Mouse (Mus musculus) heart, embryonic 11.5 days (tissue): Measurements from ENCODE around the gene Ehmt2. TPM values are rescaled to one million over a fixed set of nuclear protein-coding genes. Genes with fewer than 3 reads are reported as not detected.

Experiments
- microRNA-seq: library from miRNA; unstranded; fragments of <30 nt; microRNA quantifications from one replicate; pipeline ENCODE4, GENCODE M21; 2016; ENCODE audit warnings: borderline number of aligned reads
- polyA plus RNA-seq: library from polyadenylated mRNA; unstranded; fragments of >200 nt; fragmentation: Nextera tagmentation; extraction: Ambion mirVana; gene quantifications from 2 replicates; pipeline ENCODE4 v1.2.1, GENCODE M21; 2014

The Ehmt2 gene
- polyA plus RNA-seq, 1 experiment from 2014 or later = 42.3 TPM

Small RNA genes within 50 kb of the gene (microRNA-seq; reads per million reads assigned to microRNA genes)
- not detected for gene Mir6972

Other genes starting within 250 kb of the Ehmt2 start
- gene Tnxb, start 227.9 kb upstream of the Ehmt2 start, polyA plus RNA-seq = 0.24 and 0.27 TPM in 2 replicates
- gene C4b, start 154.6 kb upstream of the Ehmt2 start, polyA plus RNA-seq = not detected in 2 replicates
- gene Cyp21a1, start 93.9 kb upstream of the Ehmt2 start, polyA plus RNA-seq = not detected in 2 replicates
- gene Stk19, start 61.5 kb upstream of the Ehmt2 start, polyA plus RNA-seq = 15.7 and 17.8 TPM in 2 replicates
- gene Dxo, start 61.5 kb upstream of the Ehmt2 start, polyA plus RNA-seq = 37.3 and 38.7 TPM in 2 replicates
- gene Skiv2l, start 48.3 kb upstream of the Ehmt2 start, polyA plus RNA-seq = 24.3 and 30.3 TPM in 2 replicates
- 89.9 and 96.8 TPM in 2 replicates for gene Nelfe, start 48.1 kb upstream of the Ehmt2 start, polyA plus RNA-seq
- 0.65 and 2.5 TPM in 2 replicates for gene Cfb, start 36.0 kb upstream of the Ehmt2 start, polyA plus RNA-seq
- 0.52 and 0.59 TPM in 2 replicates for gene Zbtb12, start 19.0 kb upstream of the Ehmt2 start, polyA plus RNA-seq
- not detected in 2 replicates for gene Gm20547, start 16.4 kb upstream of the Ehmt2 start, polyA plus RNA-seq
- 0.70 and 0.94 TPM in 2 replicates for gene C2, start 204 bp upstream of the Ehmt2 start, polyA plus RNA-seq
- gene Slc44a4, start 16.0 kb downstream of the Ehmt2 start, polyA plus RNA-seq = 0.10 and 0.13 TPM in 2 replicates
- 16.0 and 16.6 TPM in 2 replicates for gene Neu1, start 32.8 kb downstream of the Ehmt2 start, polyA plus RNA-seq
- gene Hspa1b, start 60.8 kb downstream of the Ehmt2 start, polyA plus RNA-seq = 0.48 and 0.50 TPM in 2 replicates
- not detected in 2 replicates for gene Gm20481, start 71.4 kb downstream of the Ehmt2 start, polyA plus RNA-seq
- gene Hspa1a, start 73.7 kb downstream of the Ehmt2 start, polyA plus RNA-seq = 1.9 and 2.5 TPM in 2 replicates
- gene Hspa1l, start 74.2 kb downstream of the Ehmt2 start, polyA plus RNA-seq = 1.7 and 4.0 TPM in 2 replicates
- 162 and 169 TPM in 2 replicates for gene Lsm2, start 83.4 kb downstream of the Ehmt2 start, polyA plus RNA-seq
- gene Vars, start 102.5 kb downstream of the Ehmt2 start, polyA plus RNA-seq = 55.7 and 59.7 TPM in 2 replicates
- 0.20 and 0.27 TPM in 2 replicates for gene Vwa7, start 118.1 kb downstream of the Ehmt2 start, polyA plus RNA-seq
- gene Sapcd1, start 129.5 kb downstream of the Ehmt2 start, polyA plus RNA-seq = 1.8 and 2.1 TPM in 2 replicates
- 4.4 and 4.6 TPM in 2 replicates for gene Msh5, start 148.3 kb downstream of the Ehmt2 start, polyA plus RNA-seq
- 86.4 and 228 TPM in 2 replicates for gene Clic1, start 151.5 kb downstream of the Ehmt2 start, polyA plus RNA-seq
- 213 and 217 TPM in 2 replicates for gene Ddah2, start 160.6 kb downstream of the Ehmt2 start, polyA plus RNA-seq
- gene Ly6g6c, start 166.9 kb downstream of the Ehmt2 start, polyA plus RNA-seq = not detected in 2 replicates
- gene Mpig6b, start 167.7 kb downstream of the Ehmt2 start, polyA plus RNA-seq = 1.4 and 1.8 TPM in 2 replicates
- 0.42 TPM in 1 of 2 replicates, not detected in the other for gene Ly6g6e, start 178.4 kb downstream of the Ehmt2 start, polyA plus RNA-seq
- 2.0 and 2.2 TPM in 2 replicates for gene Ly6g6d, start 179.6 kb downstream of the Ehmt2 start, polyA plus RNA-seq
- gene Ly6g6f, start 187.1 kb downstream of the Ehmt2 start, polyA plus RNA-seq = 1.8 TPM in 2 replicates
- 47.4 and 51.2 TPM in 2 replicates for gene Abhd16a, start 190.8 kb downstream of the Ehmt2 start, polyA plus RNA-seq
- gene Ly6g5c, start 209.8 kb downstream of the Ehmt2 start, polyA plus RNA-seq = not detected in 2 replicates
- 0.36 and 0.56 TPM in 2 replicates for gene Ly6g5b, start 217.0 kb downstream of the Ehmt2 start, polyA plus RNA-seq
- 15.7 and 17.2 TPM in 2 replicates for gene Gpank1, start 223.0 kb downstream of the Ehmt2 start, polyA plus RNA-seq
- 221 and 222 TPM in 2 replicates for gene Csnk2b, start 223.6 kb downstream of the Ehmt2 start, polyA plus RNA-seq
- gene D17H6S53E, start 227.9 kb downstream of the Ehmt2 start, polyA plus RNA-seq = 8.4 and 10.8 TPM in 2 replicates
- gene Apom, start 233.6 kb downstream of the Ehmt2 start, polyA plus RNA-seq = 2.3 and 12.9 TPM in 2 replicates
- 72.5 and 77.4 TPM in 2 replicates for gene Bag6, start 236.7 kb downstream of the Ehmt2 start, polyA plus RNA-seq